Mouse (Mus musculus) gonadal fat pad, adult 2 months (tissue): ENCODE results near the gene Zfp182. TPM values are rescaled to one million over a fixed set of nuclear protein-coding genes. Genes with fewer than 3 reads are reported as not detected.

ENCODE experiments used
- DNase-seq: peaks from one replicate; pipeline ENCODE4 v3.0.0-alpha.2; 2012; ENCODE audit warnings: low read depth
- polyA plus RNA-seq: library from polyadenylated mRNA; depleted of rRNA; stranded (reverse); fragments of >200 nt; gene quantifications from 2 replicates; pipeline ENCODE4 v1.2.3, GENCODE M21; 2012; rRNA removed

The Zfp182 gene
- 1.4 and 1.6 TPM in 2 replicates for polyA plus RNA-seq

DNA sequence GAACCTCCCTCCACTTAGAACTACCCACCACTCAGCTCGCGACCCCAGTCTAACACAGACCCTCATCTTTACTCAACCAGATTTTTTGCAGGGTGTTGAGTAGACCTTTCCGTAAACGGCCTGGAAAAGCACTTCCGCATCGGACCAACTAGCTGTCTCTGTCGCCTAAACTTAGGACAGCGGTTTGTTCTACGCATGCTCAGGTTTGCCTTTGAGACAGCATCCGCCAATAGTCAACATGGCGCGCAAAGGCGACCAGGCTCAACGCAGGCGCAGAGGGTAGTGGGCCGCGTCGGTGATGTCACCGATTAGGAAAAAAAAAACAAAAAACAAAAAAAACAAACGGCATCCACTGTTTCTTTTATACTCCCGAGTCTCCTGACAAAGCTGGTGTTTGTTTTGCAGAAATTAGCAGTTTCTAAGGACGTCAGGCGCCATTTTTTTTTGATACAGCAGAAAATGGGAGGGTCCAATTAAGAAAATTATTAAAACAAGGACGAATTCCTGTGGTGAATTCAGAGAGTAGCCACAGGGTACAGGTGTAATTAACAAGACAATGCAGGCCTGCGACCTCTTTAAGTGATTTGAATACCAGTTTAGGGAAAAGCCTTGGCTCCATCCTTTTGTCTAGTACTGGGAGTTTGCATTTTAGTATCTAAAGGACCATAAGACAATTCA, at the start of gene Zfp182:
TSS of gene Zfp182 (minus strand) at position 451 of the 678 bp plus-strand sequence.
- DNase-seq = no peak

DNA sequence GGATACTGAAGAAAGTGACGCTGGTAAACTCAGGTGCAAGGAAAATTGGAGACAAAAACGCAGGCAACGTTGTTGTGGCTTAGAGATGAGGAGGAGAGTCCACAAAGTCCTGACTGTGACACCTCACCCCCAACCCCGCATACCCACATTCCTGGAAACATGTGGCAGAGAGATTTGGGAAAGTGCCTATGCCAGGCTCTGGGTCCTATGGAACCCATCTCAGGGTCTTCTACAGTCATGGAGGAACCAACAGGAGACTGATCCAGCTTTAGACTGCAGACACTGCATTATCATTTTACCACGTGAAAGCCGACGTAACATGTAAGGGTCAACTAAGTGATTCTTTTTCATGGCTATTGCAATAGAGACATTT, 27.7 kb upstream of the Zfp182 start:
- DNase-seq = no peak

DNA sequence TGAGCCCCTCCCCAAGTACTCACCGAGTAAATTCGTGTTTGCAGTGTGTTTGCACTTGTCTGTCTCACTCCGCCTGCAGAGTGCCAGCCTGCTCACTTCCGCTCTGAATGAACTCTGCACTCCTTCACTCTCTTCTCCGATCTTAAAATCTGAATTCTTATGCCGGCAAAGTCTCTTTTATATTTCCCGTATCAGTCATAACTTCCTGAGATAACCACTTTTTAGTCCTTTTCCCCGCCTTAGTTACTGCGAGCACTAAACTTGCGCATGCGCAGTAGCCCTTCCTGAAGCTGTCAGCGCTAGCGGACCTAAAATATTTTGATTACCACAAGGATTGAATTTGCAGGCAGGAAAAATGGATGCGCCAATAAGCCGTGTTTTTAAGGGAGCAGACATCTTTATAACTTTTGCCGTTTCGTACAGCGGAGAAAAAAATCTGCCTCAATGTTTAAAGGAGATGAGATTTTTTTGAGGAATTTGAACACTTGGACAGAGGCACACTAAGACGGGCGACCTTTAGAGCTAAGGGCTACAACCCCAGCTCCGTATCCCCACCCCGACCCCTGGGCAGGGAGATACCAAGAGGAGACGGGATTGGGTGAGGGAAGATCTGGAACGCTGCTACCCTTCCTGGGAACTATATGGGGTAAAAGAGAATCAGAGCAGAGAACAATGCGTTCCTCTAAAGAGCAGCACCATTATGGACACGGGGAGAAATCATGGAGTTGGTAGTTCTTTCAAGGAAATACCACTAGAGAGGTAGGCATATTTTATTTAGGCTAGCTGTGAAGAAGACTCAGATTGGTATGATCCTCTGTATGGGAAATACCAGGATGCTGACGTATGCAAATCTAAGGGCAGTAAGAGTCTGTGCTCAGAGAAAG, 27.1 kb upstream of the Zfp182 start, which contains the start of gene Zfp300:
TSS of gene Zfp300 (minus strand) at position 545 of the 884 bp plus-strand sequence.
- DNase-seq = no peak

GRCm38 (mm10) chrX:21088645-21088982, 26.5 kb upstream of the Zfp182 start:
- no peak for DNase-seq

DNA sequence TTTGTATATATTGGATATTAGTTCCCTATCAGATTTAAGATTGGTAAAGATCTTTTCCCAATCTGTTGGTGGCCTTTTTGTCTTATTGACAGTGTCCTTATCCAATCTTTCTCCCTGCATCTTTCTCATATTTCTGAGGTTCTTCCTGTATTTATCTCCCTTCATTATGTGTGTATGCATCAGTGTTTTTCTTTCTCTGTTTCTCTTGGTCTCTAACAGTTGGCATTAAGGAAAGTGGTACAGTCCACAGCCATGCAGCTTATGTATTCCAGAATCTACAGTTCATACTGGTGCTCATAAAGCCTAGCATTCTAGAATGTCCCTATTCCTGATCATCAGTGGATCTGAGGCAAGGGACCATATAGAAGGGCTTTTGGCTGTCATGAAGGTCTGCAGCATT, 6.0 kb upstream of the Zfp182 start, which contains the start of gene Spaca5:
TSS of gene Spaca5 (plus strand) at position 301 of the 400 bp plus-strand sequence.
- DNase-seq = no peak

DNA sequence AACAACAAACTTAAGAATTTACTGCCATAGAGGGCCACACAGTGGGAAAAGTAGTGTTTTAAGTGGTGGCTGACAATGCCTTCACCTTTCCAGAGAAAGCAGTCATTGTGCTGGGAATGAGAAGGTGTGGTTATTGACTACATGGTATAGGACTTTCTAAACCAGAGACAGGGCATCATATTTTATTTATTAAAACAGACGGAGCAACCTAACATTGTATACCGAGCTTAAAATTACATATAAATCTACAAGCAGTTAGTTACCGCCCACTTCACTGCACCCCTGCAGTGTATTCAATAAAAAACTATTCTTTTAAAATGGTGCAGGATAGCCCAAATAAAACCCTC, 401 bp upstream of the Zfp182 start:
- DNase-seq = no peak

GRCm38 (mm10) chrX:21061460-21061859, 656 bp downstream of the Zfp182 start:
- DNase-seq = no peak

DNA sequence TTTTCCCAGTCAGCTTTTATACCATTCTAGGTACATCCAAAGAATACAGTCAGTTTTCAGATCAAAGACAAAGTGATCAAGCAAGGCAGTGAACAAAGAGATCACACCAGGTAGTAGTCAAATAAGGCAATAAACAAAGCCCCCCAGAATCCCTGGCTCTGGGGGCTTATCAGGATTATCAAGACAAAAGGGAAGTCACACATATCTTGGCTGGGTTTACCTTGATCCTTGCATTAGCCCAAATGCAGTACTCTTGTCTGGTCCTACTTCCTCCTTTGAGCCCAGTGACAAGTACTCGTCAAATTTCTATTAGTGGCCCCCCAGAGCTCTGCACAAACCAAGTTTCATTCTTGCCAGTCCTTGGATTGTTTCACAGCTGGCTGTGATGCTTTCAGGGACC, 81.2 kb downstream of the Zfp182 start:
- DNase-seq = no peak

Other genes starting within 250 kb of the Zfp182 start
- 14.7 and 21.9 TPM in 2 replicates for gene Timp1, start 192.2 kb downstream of the Zfp182 start, polyA plus RNA-seq
- 0.18 and 0.20 TPM in 2 replicates for gene Syn1, start 141.3 kb downstream of the Zfp182 start, polyA plus RNA-seq
- gene Cfp, start 130.8 kb downstream of the Zfp182 start, polyA plus RNA-seq = 21.1 and 27.7 TPM in 2 replicates
- 13.5 and 16.2 TPM in 2 replicates for gene Elk1, start 111.7 kb downstream of the Zfp182 start, polyA plus RNA-seq
- gene Uxt, start 100.3 kb downstream of the Zfp182 start, polyA plus RNA-seq = 29.4 and 30.8 TPM in 2 replicates
- gene Spaca5, start 6.1 kb upstream of the Zfp182 start, polyA plus RNA-seq = not detected in 2 replicates
- 0.41 and 0.46 TPM in 2 replicates for gene Zfp300, start 27.2 kb upstream of the Zfp182 start, polyA plus RNA-seq
- not detected in 2 replicates for gene Ssxa1, start 53.5 kb upstream of the Zfp182 start, polyA plus RNA-seq
- gene Gm21876, start 113.3 kb upstream of the Zfp182 start, polyA plus RNA-seq = not detected in 2 replicates